Mouse (Mus musculus): ENCODE measurements around the gene Tdrd3. TPM values are rescaled to one million over a fixed set of nuclear protein-coding genes. Genes with fewer than 3 reads are reported as not detected.

The Tdrd3 gene
- polyA plus RNA-seq, 1 experiment from 2014 or later, result 45.1 TPM

DNA sequence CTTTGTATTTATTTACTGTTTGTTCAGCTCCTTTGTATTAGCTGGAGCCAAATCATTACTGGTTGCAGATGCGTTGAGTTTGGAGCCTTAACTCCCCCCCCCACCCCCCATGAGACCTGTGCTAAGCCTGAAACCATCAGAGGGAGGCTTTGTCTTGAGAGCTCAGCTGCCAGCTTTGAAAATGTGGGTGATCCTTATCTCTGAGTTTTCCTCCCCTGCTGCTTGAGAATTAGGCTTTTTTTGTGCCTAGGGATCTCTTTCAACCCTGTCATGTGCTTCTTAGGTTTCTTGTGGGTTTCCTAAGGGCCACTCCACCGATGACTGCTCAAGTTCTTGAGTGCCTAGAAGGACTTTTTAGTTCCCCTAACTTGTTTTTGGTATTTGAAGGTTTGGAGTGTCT lies 23.3 kb downstream of the Tdrd3 start:
- H3K4me1 ChIP-seq (ENCODE audit: control insufficient read depth, insufficient read depth, low read length), result no peaks in the 10 kb centered on the region

DNA sequence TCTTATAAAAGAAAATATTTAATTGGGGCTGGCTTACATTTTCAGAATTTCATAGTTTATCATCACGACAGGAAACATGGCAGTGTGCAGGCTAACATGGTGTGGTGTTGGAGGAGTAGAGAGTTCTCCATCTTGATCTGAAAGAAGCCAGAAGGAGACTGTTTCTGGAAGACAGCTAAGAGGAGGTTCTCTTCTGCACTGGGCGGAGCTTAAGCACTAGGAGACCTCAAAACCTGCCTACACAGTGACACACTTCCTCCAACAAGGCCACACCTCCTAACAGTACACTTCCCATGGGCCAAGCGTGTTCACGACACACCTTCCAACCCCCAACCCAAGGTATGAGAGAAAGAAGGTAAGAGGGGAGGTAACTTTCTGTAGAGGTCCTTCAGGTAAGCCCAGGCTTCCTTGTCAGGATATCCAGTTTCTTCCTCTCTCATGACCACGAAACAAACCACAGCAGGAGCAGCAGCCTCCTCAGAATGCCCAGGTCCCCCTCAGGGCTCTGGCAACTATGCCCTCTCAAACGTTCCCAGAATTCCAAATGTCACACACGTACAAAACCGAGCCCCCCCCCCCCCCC lies 30.0 kb downstream of the Tdrd3 start:
- H3K4me3 ChIP-seq (ENCODE audit: low read depth, low read length), result no peak overlapping the region
- ATAC-seq (ENCODE audit: insufficient read depth, low FRiP score, low TSS enrichment), result no peak
- H3K27me3 ChIP-seq (ENCODE audit: control insufficient read depth, insufficient read depth, low read length), result no peaks in the 10 kb centered on the region
- no peak overlapping the region for H3K9ac ChIP-seq (ENCODE audit: low read length)
- no peak overlapping the region for H3K4me2 ChIP-seq (ENCODE audit: low read depth)
- no peaks in the 10 kb centered on the region for H3K9me3 ChIP-seq (ENCODE audit: control insufficient read depth, low read length)
- no peak overlapping the region for H3K27ac ChIP-seq (ENCODE audit: low read depth, low read length)
- H3K36me3 ChIP-seq (ENCODE audit: control insufficient read depth, insufficient read depth, low read length), result no peaks in the 10 kb centered on the region
- no peaks in the 10 kb centered on the region for H3K4me1 ChIP-seq (ENCODE audit: control insufficient read depth, insufficient read depth, low read length)
- WGBS, result 92% methylated on average over 8 of the region's 8 CpGs
- no peak for DNase-seq (ENCODE audit: low spot score)

More for the DNA sequence above, 23.3 kb downstream of the Tdrd3 start:
- H3K36me3 ChIP-seq (ENCODE audit: control insufficient read depth, insufficient read depth, low read length), result no peaks in the 10 kb centered on the region
- DNase-seq (ENCODE audit: low spot score) (no peak), ATAC-seq (ENCODE audit: insufficient read depth, low FRiP score, low TSS enrichment) (no peak)
- H3K9me3 ChIP-seq (ENCODE audit: control insufficient read depth, low read length), result no peaks in the 10 kb centered on the region
- WGBS, result 18% methylated on average over 2 of the region's 2 CpGs
- no peak overlapping the region for H3K4me2 ChIP-seq (ENCODE audit: low read depth)
- H3K27ac ChIP-seq (ENCODE audit: low read depth, low read length), result no peak overlapping the region
- no peak overlapping the region for H3K9ac ChIP-seq (ENCODE audit: low read length)
- no peak overlapping the region for H3K4me3 ChIP-seq (ENCODE audit: low read depth, low read length)
- no peaks in the 10 kb centered on the region for H3K27me3 ChIP-seq (ENCODE audit: control insufficient read depth, insufficient read depth, low read length)

DNA sequence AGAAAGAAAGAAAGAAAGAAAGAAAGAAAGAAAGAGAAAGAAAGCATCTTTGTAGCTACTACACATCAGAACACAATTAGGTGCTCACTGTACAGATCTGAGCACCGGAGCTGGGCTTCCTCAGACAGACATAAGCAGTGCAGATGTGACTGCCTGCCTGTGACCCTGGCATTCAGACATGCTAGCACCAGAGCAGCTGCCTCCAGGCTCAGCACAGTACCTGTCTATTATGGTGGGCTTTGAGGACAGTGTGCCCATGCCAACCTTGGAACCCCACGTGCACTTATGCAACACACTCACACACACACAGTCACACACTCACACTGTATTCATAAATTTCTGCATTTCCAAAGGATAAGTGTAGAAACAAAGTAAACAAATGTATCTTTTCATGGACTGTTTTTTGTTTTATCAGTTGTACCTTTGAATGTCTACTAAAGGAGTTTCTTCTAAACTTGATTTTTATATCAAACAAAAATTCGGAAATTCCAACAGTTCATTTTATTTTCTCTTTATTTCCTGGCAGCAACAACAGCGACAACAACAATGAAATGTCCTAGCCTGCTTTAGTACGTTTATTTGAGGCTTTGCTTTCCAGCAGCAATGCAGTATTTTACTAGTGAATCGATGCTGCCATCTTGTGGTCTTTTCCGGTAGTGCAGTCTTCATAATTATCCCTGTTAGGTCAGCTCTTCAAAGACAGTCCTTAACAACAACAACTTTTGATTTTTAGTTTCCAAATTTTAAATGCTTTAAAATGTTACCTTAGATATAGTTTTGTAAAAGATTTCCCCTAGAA lies 35.4 kb downstream of the Tdrd3 start:
- no peak overlapping the region for H3K4me3 ChIP-seq (ENCODE audit: low read depth, low read length)
- H3K4me1 ChIP-seq (ENCODE audit: control insufficient read depth, insufficient read depth, low read length), result no peaks in the 10 kb centered on the region
- no peak overlapping the region for H3K4me2 ChIP-seq (ENCODE audit: low read depth)
- H3K27me3 ChIP-seq (ENCODE audit: control insufficient read depth, insufficient read depth, low read length), result no peaks in the 10 kb centered on the region
- H3K9me3 ChIP-seq (ENCODE audit: control insufficient read depth, low read length), result no peaks in the 10 kb centered on the region
- DNase-seq (ENCODE audit: low spot score) (peak; percentile 60), ATAC-seq (ENCODE audit: insufficient read depth, low FRiP score, low TSS enrichment) (peak; percentile 81)
- no peaks in the 10 kb centered on the region for H3K36me3 ChIP-seq (ENCODE audit: control insufficient read depth, insufficient read depth, low read length)
- WGBS, result 16% methylated on average over 7 of the region's 7 CpGs
- H3K9ac ChIP-seq (ENCODE audit: low read length), result no peak overlapping the region
- H3K27ac ChIP-seq (ENCODE audit: low read depth, low read length), result no peak overlapping the region

DNA sequence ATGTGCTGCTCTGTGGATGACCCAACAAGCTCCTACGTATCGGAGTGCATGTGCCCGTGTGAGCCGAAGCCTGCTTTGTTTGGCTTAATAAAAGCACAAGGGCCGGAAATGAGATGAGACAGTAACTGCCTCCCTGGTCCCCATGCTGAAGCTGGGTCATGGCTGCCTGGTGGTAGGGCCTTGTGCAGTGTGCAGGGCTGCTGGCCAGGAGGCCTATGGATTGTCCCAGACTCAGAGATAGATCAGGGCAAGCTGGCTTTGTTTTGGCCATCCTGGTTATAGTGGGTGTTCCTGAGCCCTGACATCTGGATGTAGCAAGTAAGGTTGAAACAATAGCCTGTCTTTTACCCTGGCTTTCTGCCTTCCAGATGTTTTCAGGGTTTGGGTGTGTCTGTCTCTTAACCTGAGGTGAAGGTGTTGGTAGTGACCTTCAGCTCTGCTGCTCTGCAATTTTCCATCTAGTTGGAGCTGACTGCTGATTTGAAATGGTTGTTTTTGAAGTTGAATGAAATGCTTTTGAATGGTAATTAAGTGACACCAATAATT lies 39.3 kb downstream of the Tdrd3 start:
- 90% methylated on average over 5 of the region's 5 CpGs for WGBS
- no peaks in the 10 kb centered on the region for H3K36me3 ChIP-seq (ENCODE audit: control insufficient read depth, insufficient read depth, low read length)

DNA sequence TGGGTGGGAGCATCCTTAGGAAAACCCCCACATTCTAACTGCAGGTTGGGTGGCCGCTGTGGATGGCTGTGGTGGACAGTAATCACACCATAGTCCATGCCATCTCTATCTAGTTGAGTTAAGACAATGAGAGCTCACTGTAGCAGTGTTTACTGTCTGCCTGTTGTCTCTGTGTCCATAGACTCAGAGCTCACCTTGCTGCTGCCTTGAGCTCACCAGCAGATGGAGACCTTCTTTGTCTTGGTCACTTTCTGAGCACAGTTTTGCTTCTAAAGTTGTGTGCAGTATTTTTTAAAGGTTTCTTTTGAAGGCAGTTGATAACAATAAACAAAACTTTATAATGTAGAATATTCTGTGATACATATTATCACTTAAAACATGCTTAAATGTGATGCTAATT lies 43.3 kb downstream of the Tdrd3 start:
- 83% methylated on average over 1 of the region's 1 CpGs for WGBS
- H3K4me1 ChIP-seq (ENCODE audit: control insufficient read depth, insufficient read depth, low read length), result no peaks in the 10 kb centered on the region
- H3K9ac ChIP-seq (ENCODE audit: low read length), result no peak overlapping the region
- H3K27ac ChIP-seq (ENCODE audit: low read depth, low read length), result no peak overlapping the region
- no peak overlapping the region for H3K4me3 ChIP-seq (ENCODE audit: low read depth, low read length)
- H3K4me2 ChIP-seq (ENCODE audit: low read depth), result no peak overlapping the region
- H3K9me3 ChIP-seq (ENCODE audit: control insufficient read depth, low read length), result no peaks in the 10 kb centered on the region
- no peaks in the 10 kb centered on the region for H3K27me3 ChIP-seq (ENCODE audit: control insufficient read depth, insufficient read depth, low read length)
- DNase-seq (ENCODE audit: low spot score), result no peak
- H3K36me3 ChIP-seq (ENCODE audit: control insufficient read depth, insufficient read depth, low read length), result no peaks in the 10 kb centered on the region
- ATAC-seq (ENCODE audit: insufficient read depth, low FRiP score, low TSS enrichment), result no peak

More for the DNA sequence above, 39.3 kb downstream of the Tdrd3 start:
- H3K4me2 ChIP-seq (ENCODE audit: low read depth), result no peak overlapping the region
- H3K4me3 ChIP-seq (ENCODE audit: low read depth, low read length), result no peak overlapping the region
- no peak for DNase-seq (ENCODE audit: low spot score)
- H3K27me3 ChIP-seq (ENCODE audit: control insufficient read depth, insufficient read depth, low read length), result no peaks in the 10 kb centered on the region
- no peak overlapping the region for H3K9ac ChIP-seq (ENCODE audit: low read length)
- ATAC-seq (ENCODE audit: insufficient read depth, low FRiP score, low TSS enrichment), result no peak
- no peak overlapping the region for H3K27ac ChIP-seq (ENCODE audit: low read depth, low read length)
- no peaks in the 10 kb centered on the region for H3K9me3 ChIP-seq (ENCODE audit: control insufficient read depth, low read length)
- no peaks in the 10 kb centered on the region for H3K4me1 ChIP-seq (ENCODE audit: control insufficient read depth, insufficient read depth, low read length)

DNA sequence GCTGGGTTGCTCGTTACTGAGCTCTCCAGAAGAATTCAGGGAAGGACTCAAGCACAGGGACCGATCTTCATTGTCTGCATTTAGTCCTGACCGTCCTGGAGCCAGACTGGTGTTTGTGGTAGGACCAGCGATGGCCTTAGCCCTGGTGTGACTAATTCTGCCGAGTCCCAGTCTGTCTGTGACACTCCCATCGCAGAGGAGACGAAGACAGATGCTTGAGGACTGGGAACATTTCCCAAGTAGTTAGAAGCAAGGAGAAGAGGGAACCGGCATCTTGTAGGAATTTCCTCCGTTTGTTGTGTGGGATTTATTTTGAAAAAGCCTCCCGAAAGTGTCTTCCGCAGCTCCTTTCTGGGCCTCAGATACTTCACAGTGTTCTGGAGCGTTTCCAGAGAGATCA lies 45.1 kb downstream of the Tdrd3 start:
- Histone ChIP-seq H3K36me3 (ENCODE audit: control insufficient read depth, insufficient read depth, low read length) (no peaks in the 10 kb centered on the region), H3K27me3 (ENCODE audit: control insufficient read depth, insufficient read depth, low read length) (no peaks in the 10 kb centered on the region), H3K9ac (ENCODE audit: low read length) (no peak overlapping the region), H3K4me3 (ENCODE audit: low read depth, low read length) (no peak overlapping the region), H3K4me2 (ENCODE audit: low read depth) (no peak overlapping the region), H3K4me1 (ENCODE audit: control insufficient read depth, insufficient read depth, low read length) (no peaks in the 10 kb centered on the region), H3K27ac (ENCODE audit: low read depth, low read length) (no peak overlapping the region), H3K9me3 (ENCODE audit: control insufficient read depth, low read length) (no peaks in the 10 kb centered on the region)
- DNase-seq (ENCODE audit: low spot score), result no peak
- ATAC-seq (ENCODE audit: insufficient read depth, low FRiP score, low TSS enrichment), result no peak
- WGBS, result 78% methylated on average over 12 of the region's 12 CpGs

DNA sequence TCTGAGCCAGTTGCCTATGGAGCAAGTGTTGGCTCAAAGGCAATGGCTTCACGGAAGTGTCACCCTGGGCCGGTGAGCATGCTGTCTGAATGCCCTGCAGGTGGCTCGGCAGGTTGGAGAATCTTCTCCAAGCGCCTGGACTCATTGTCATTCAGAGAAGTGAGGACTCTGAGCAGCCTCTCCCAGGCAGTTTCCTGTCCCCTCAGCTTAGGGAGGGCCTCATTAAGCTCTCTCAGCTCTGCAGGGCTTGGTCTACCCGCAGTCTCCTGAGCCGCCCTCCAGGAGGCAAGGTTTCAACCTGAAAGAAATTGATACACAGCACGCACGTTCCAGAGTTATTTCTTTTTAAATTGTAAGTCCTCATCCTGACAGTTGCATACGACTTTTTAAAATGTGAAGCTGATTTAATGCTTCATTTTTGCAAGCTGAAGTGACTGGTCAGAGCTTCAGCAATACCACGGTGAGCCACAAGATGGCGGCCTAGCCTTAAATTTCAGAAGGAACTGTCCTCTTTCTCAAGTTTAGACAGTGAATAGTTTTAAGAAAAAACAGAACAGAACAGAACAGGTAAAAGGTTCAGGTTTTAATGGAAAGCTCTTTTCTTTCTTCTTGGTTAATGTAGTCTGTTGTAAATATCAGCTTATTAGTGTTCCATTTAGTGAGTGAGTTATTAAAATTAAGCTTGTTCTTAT lies 47.7 kb downstream of the Tdrd3 start:
- H3K4me2 ChIP-seq (ENCODE audit: low read depth), result no peak overlapping the region
- no peak overlapping the region for H3K27ac ChIP-seq (ENCODE audit: low read depth, low read length)
- H3K4me1 ChIP-seq (ENCODE audit: control insufficient read depth, insufficient read depth, low read length), result no peaks in the 10 kb centered on the region
- no peaks in the 10 kb centered on the region for H3K36me3 ChIP-seq (ENCODE audit: control insufficient read depth, insufficient read depth, low read length)
- H3K9ac ChIP-seq (ENCODE audit: low read length), result no peak overlapping the region
- H3K9me3 ChIP-seq (ENCODE audit: control insufficient read depth, low read length), result no peaks in the 10 kb centered on the region
- ATAC-seq (ENCODE audit: insufficient read depth, low FRiP score, low TSS enrichment) (peak; percentile 59; the same call in 1 of the 2 replicates), DNase-seq (ENCODE audit: low spot score) (peak; percentile 80)
- H3K4me3 ChIP-seq (ENCODE audit: low read depth, low read length), result no peak overlapping the region
- WGBS, result 12% methylated on average over 11 of the region's 11 CpGs
- H3K27me3 ChIP-seq (ENCODE audit: control insufficient read depth, insufficient read depth, low read length), result no peaks in the 10 kb centered on the region

DNA sequence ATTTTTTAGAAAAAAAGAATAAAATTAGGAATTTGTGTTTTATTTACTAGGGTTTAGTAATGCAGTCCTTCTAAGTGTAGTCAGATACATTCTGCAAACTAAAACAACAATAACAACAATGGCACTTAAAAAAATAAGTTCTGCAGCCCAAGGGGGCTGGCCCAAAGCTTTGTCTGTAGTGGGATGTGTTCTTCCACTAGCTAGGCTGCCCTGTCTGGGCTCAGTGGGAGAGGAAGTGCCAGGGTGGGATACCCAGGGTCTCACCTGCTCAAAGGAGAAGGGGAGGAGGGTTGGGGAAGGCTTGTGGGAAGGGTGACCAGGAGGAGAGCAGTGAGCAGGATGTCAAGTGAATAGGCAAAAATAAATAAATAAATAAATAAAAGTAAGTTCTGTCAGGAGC lies 48.2 kb downstream of the Tdrd3 start:
- no peak overlapping the region for H3K4me2 ChIP-seq (ENCODE audit: low read depth)
- DNase-seq (ENCODE audit: low spot score) (no peak), ATAC-seq (ENCODE audit: insufficient read depth, low FRiP score, low TSS enrichment) (peak; percentile 50; the same call in 1 of the 2 replicates)
- no peaks in the 10 kb centered on the region for H3K36me3 ChIP-seq (ENCODE audit: control insufficient read depth, insufficient read depth, low read length)
- H3K27ac ChIP-seq (ENCODE audit: low read depth, low read length), result no peak overlapping the region
- H3K9me3 ChIP-seq (ENCODE audit: control insufficient read depth, low read length), result no peaks in the 10 kb centered on the region
- H3K4me1 ChIP-seq (ENCODE audit: control insufficient read depth, insufficient read depth, low read length), result no peaks in the 10 kb centered on the region
- no peaks in the 10 kb centered on the region for H3K27me3 ChIP-seq (ENCODE audit: control insufficient read depth, insufficient read depth, low read length)
- H3K4me3 ChIP-seq (ENCODE audit: low read depth, low read length), result no peak overlapping the region
- no peak overlapping the region for H3K9ac ChIP-seq (ENCODE audit: low read length)

Measured in neural tube, embryonic 11.5 days (tissue).